Mouse (Mus musculus): ENCODE measurements around the gene Cops7b. TPM values are rescaled to one million over a fixed set of nuclear protein-coding genes. Genes with fewer than 3 reads are reported as not detected.
"Not testable (repeated sequence)": the region's sequence is repeated elsewhere in the genome, so short reads cannot be mapped to it uniquely, and the experiment has no call there.

Cops7b gene
- polyA plus RNA-seq (2016; fragmentation: Nextera tagmentation; extraction: Ambion mirVana), result 60.2 and 60.6 TPM in 2 replicates

DNA sequence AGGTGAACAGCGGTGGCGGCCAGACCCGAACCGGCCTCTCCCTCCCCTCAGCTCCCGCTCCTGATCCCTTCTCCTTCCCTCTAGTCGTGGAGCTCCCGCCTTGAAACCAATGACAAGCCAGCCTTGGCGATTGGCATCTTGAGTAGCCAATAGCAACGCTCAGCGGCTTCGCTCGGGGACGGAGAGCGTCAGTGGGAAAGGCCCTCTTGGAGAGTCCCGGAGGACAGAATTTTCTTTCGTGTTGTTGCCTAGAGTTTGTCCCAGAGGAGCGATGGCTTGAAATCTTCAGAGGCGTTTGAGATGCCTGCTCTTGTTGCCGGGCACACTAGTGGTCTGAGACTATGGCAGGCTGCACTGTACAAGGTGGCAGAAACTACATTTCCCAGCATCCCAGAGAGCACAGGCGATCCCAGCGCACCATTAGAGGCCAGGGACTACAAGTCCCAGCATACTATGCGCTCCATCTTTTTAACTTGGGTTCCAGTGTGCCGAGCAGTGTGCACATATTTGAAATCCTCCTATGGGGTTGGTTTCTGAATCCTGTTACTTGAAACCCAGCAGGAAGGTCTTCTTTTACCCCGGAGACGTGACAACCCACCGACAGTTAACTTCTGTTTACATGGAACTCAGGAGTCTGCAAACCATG is at the start of gene Cops7b, which contains the start of gene Pde6d:
Cops7b (plus strand) TSS at position 454 of the 646 bp plus-strand sequence.
Pde6d (minus strand) TSS at position 179 of the 646 bp plus-strand sequence.
- peak within 1 kb of the TSS; percentile 75 for H3K27ac ChIP-seq
- no peaks in the 10 kb centered on the region for H3K27me3 ChIP-seq
- peak; percentile 98 for ATAC-seq (ENCODE audit: low FRiP score)
- H3K36me3 ChIP-seq, result no peaks in the 10 kb centered on the region
- H3K4me2 ChIP-seq (replicated peaks), result peak within 1 kb of the TSS; percentile 87
- H3K4me1 ChIP-seq, result peaks cover 13% of the 10 kb centered on the region
- no peaks in the 10 kb centered on the region for H3K9me3 ChIP-seq (replicated peaks)
- WGBS, result under 1% methylated on average over 26 of the region's 26 CpGs
- peak within 1 kb of the TSS; percentile 85 for H3K4me3 ChIP-seq
- peak within 1 kb of the TSS; percentile 93 for H3K9ac ChIP-seq

DNA sequence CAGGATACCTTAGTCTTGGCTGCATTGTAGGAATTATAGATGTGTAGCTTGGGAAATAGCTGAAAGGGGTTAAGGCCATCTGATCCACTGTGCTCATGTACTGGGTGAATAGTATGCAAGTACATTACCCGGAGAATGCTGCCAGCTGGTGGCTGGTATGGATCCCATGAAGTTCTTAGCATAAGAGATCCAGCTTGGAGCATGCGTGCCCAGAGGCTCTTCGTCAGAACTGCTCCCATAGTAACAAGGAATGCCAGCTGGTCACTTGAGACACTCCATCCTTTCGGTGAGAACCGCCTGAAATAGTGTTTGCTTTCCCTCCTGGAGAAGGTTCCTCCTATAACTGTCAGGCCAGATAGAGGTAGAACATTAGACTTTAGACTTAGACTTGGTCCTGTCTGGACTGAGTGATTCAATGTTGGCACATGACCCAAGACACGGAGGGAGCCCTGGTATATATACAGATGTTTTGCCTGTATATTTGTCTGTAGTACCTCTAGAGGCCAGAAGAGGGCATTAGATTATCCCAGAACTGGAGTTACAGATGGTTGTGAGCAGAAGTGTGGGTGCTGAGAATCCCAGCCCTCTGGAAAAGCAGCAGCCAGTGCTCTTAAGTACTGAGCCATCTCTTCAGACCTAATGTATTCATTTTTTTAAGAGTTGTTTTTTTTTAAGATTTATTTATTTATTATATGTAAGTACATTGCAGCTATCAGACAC is 49.1 kb upstream of the Cops7b start:
- Histone ChIP-seq H3K36me3 (peaks cover 27% of the 10 kb centered on the region), H3K27ac (no peak overlapping the region), H3K4me2 (replicated peaks) (no peak overlapping the region), H3K4me3 (no peak overlapping the region), H3K9me3 (replicated peaks) (no peaks in the 10 kb centered on the region), H3K9ac (no peak overlapping the region), H3K4me1 (peaks cover 29% of the 10 kb centered on the region), H3K27me3 (no peaks in the 10 kb centered on the region)
- WGBS, result 89% methylated on average over 6 of the region's 6 CpGs
- ATAC-seq (ENCODE audit: low FRiP score), result no peak

DNA sequence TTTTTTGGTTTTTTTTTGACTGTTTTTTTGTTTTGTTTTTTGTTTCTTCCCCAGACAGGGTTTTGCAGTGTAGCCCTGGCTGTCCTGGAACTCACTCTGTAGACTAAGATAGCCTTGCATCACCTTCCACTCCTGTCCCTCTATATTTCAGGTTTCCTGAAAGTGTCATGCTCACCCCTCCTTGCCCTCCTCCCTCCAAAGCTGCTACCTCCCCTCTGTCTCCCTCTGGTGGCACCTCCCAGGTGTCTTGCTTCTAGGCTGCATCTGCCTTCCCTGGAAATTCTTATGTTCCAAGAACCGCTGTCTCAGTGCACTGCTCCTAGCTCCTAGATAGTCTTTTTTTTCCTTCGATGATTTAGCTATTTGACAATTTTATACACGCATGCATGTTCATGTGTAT is 44.3 kb upstream of the Cops7b start:
- H3K4me3 ChIP-seq, result no peak overlapping the region
- no peak overlapping the region for H3K4me2 ChIP-seq (replicated peaks)
- ATAC-seq (ENCODE audit: low FRiP score), result no peak
- no peaks in the 10 kb centered on the region for H3K4me1 ChIP-seq
- H3K27ac ChIP-seq, result no peak overlapping the region
- H3K36me3 ChIP-seq, result peaks cover 25% of the 10 kb centered on the region
- 59% methylated on average over 3 of the region's 3 CpGs for WGBS
- no peaks in the 10 kb centered on the region for H3K27me3 ChIP-seq
- no peaks in the 10 kb centered on the region for H3K9me3 ChIP-seq (replicated peaks)
- no peak overlapping the region for H3K9ac ChIP-seq

GRCm38 (mm10) chr1:86539583-86539982 is 43.1 kb upstream of the Cops7b start:
- ATAC-seq (ENCODE audit: low FRiP score); H3K27ac ChIP-seq; H3K9me3 ChIP-seq (replicated peaks); H3K4me2 ChIP-seq (replicated peaks); H3K27me3 ChIP-seq; H3K4me3 ChIP-seq; H3K4me1 ChIP-seq; H3K9ac ChIP-seq: not testable (repeated sequence)
- H3K36me3 ChIP-seq, result peaks cover 33% of the 10 kb centered on the region
- 92% methylated on average over 12 of the region's 12 CpGs for WGBS

DNA sequence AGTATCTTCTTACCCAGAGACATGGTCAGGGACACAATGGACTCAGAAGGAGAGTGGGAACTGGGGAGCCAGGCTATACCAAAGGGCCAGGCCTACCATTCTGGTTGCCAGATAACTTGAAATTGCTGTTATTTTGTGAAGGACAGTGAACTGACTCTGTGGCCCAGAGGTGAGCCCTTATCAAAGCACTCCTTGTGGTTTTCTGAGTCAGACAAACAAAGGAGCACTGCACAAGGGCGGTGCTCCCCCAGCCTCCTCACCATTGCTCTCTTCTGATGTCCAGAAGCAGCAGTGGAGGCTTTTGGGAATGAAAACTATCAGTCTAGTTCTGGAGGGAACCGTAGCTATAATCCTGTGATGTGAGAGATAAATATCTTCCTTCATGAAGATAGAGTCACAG is 40.1 kb upstream of the Cops7b start:
- Histone ChIP-seq H3K9ac (no peak overlapping the region), H3K36me3 (peaks cover 55% of the 10 kb centered on the region), H3K4me2 (replicated peaks) (no peak overlapping the region), H3K9me3 (replicated peaks) (no peaks in the 10 kb centered on the region), H3K27ac (no peak overlapping the region), H3K4me3 (no peak overlapping the region), H3K27me3 (no peaks in the 10 kb centered on the region), H3K4me1 (no peaks in the 10 kb centered on the region)
- 91% methylated on average over 2 of the region's 2 CpGs for WGBS
- no peak for ATAC-seq (ENCODE audit: low FRiP score)

- Histone ChIP-seq H3K4me3 (no peak overlapping the region), H3K4me1 (no peaks in the 10 kb centered on the region), H3K9ac (no peak overlapping the region), H3K27me3 (no peaks in the 10 kb centered on the region), H3K27ac (no peak overlapping the region), H3K9me3 (replicated peaks) (no peaks in the 10 kb centered on the region), H3K4me2 (replicated peaks) (no peak overlapping the region), H3K36me3 (peaks cover 59% of the 10 kb centered on the region)
- 68% methylated on average over 3 of the region's 3 CpGs for WGBS
- ATAC-seq (ENCODE audit: low FRiP score), result no peak
Measured at GRCm38 (mm10) chr1:86546797-86547196, 35.9 kb upstream of the Cops7b start.

DNA sequence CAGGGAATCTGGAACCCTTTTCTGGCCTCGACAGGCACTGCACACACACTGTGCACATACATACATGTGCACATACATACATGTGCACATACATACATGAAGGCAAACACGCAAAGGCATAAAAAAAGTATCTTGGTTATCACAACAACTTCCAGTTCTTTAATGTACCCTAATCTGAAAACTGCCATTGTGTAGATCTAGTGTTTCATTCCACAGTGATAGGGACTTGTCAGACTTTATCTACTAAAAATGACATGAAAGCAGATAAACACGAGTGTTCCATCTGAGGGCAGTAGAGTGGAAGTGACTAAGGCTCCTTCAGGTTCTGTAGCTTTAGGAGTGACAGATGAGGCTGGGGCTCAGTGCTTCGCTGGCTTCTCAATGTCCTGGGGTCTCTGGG is 31.4 kb upstream of the Cops7b start:
- Histone ChIP-seq H3K27me3 (no peaks in the 10 kb centered on the region), H3K9me3 (replicated peaks) (no peaks in the 10 kb centered on the region), H3K4me3 (no peak overlapping the region), H3K4me1 (no peaks in the 10 kb centered on the region), H3K9ac (no peak overlapping the region), H3K27ac (no peak overlapping the region), H3K4me2 (replicated peaks) (no peak overlapping the region), H3K36me3 (peaks cover 21% of the 10 kb centered on the region)
- 88% methylated on average over 4 of the region's 4 CpGs for WGBS
- no peak for ATAC-seq (ENCODE audit: low FRiP score)

DNA sequence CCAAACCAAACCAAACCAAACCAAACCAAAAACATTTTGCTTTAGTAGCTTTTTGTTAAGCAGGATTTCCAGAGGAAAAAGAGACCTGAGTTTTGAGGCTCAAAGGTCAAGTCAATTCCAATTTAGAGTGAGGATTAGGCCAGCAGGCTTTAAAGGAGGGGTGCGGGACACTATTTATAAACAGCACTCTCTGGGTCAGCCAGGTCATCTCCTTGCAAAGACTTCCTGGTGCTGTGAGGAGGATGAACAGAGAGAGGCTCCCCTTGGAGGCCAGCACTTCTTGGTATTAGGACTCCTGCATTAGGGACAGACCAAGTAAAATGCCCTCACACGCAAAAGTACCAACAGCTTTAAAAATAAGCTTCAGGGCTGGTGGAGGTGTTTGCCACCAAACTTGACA is 30.8 kb upstream of the Cops7b start:
- Histone ChIP-seq H3K27ac (no peak overlapping the region), H3K9ac (no peak overlapping the region), H3K27me3 (no peaks in the 10 kb centered on the region), H3K4me3 (no peak overlapping the region), H3K9me3 (replicated peaks) (no peaks in the 10 kb centered on the region), H3K4me1 (no peaks in the 10 kb centered on the region), H3K36me3 (peaks cover 22% of the 10 kb centered on the region), H3K4me2 (replicated peaks) (no peak overlapping the region)
- 48% methylated on average over 2 of the region's 2 CpGs for WGBS
- no peak for ATAC-seq (ENCODE audit: low FRiP score)

DNA sequence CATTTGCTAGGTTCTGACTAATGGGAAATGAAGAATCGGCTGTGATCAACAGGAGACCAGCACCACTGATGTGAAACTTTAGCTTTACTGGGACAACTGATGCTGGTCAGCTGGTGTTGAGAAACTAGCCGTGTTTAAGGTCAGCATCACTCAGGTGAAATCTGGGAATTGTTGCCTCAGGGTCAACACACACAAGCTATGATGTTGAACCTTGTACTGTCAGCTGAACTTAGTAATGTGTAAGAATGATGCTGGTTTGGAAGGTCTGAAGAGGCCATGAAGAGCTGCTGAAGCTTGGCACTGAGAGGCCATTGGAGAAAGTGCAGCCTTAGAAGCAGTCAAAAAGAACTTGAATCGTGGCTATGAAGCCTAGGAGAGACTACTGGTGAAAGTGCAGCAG is 27.0 kb upstream of the Cops7b start:
- H3K4me2 ChIP-seq (replicated peaks), result no peak overlapping the region
- H3K4me3 ChIP-seq, result no peak overlapping the region
- no peaks in the 10 kb centered on the region for H3K27me3 ChIP-seq
- ATAC-seq (ENCODE audit: low FRiP score), result no peak
- no peaks in the 10 kb centered on the region for H3K4me1 ChIP-seq
- no peak overlapping the region for H3K9ac ChIP-seq
- 83% methylated on average over 3 of the region's 3 CpGs for WGBS
- no peaks in the 10 kb centered on the region for H3K9me3 ChIP-seq (replicated peaks)
- H3K27ac ChIP-seq, result no peak overlapping the region
- peaks cover 18% of the 10 kb centered on the region; the same call in 1 of the 2 replicates for H3K36me3 ChIP-seq

GRCm38 (mm10) chr1:86557872-86558271 is 24.8 kb upstream of the Cops7b start:
- no peak overlapping the region for H3K9ac ChIP-seq
- H3K4me2 ChIP-seq (replicated peaks), result no peak overlapping the region
- H3K4me3 ChIP-seq, result no peak overlapping the region
- no peak for ATAC-seq (ENCODE audit: low FRiP score)
- no peaks in the 10 kb centered on the region for H3K4me1 ChIP-seq
- peaks cover 22% of the 10 kb centered on the region for H3K36me3 ChIP-seq
- no peaks in the 10 kb centered on the region for H3K27me3 ChIP-seq
- H3K9me3 ChIP-seq (replicated peaks), result no peaks in the 10 kb centered on the region
- WGBS, result 80% methylated on average over 7 of the region's 7 CpGs
- H3K27ac ChIP-seq, result no peak overlapping the region

- 90% methylated on average over 3 of the region's 3 CpGs for WGBS
- no peak for ATAC-seq (ENCODE audit: low FRiP score)
- H3K27me3 ChIP-seq, result no peaks in the 10 kb centered on the region
Measured at GRCm38 (mm10) chr1:86559232-86559631, 23.5 kb upstream of the Cops7b start.

DNA sequence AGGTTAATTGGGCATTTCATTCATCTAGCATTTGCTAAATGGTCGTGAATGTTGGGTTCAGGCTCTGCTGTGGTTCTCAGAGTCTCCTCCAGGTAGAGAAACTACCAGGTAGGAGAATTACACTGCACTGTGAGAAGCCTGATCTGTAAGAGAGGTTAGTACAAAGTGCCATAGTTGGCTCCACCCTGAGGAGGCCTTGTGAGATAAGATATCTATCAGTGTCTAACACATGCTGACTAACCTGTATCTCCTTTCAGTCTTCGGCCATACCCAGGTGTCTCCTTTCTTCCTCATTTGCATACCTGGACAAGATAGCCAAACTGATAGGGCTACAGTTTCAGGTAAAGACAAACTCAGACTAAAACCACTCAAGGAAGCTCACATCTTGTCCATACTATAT is 20.0 kb upstream of the Cops7b start:
- ATAC-seq (ENCODE audit: low FRiP score), result no peak
- H3K4me2 ChIP-seq (replicated peaks), result no peak overlapping the region
- no peak overlapping the region for H3K27ac ChIP-seq
- H3K27me3 ChIP-seq, result no peaks in the 10 kb centered on the region
- 79% methylated on average over 2 of the region's 2 CpGs for WGBS
- peaks cover 25% of the 10 kb centered on the region for H3K36me3 ChIP-seq
- no peak overlapping the region for H3K4me3 ChIP-seq
- H3K4me1 ChIP-seq, result no peaks in the 10 kb centered on the region
- H3K9ac ChIP-seq, result no peak overlapping the region
- no peaks in the 10 kb centered on the region for H3K9me3 ChIP-seq (replicated peaks)

More at GRCm38 (mm10) chr1:86559232-86559631, 23.5 kb upstream of the Cops7b start:
- no peak overlapping the region for H3K4me2 ChIP-seq (replicated peaks)
- H3K9me3 ChIP-seq (replicated peaks), result no peaks in the 10 kb centered on the region
- H3K4me3 ChIP-seq, result no peak overlapping the region
- H3K36me3 ChIP-seq, result peaks cover 35% of the 10 kb centered on the region
- H3K27ac ChIP-seq, result no peak overlapping the region
- no peak overlapping the region for H3K9ac ChIP-seq
- no peaks in the 10 kb centered on the region for H3K4me1 ChIP-seq

DNA sequence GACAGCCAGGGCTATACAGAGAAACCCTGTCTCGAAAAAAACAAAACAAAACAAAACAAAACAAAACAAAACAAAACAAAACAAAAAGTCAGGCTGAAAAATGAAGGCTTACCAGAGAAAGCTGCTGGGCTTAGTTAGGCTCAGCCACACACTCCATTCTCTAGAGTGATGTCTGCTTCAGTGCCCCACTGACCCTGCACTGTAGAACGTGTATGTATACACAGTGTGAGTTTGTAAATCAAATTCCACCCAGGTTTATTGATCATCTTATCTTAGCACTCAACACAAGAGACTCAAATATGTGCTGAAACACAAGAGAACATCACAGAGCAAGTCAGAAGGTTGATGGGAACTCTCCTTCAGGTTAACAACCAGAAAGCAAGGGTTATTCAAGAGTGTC is 14.3 kb upstream of the Cops7b start:
- Histone ChIP-seq H3K4me1 (no peaks in the 10 kb centered on the region), H3K27me3 (no peaks in the 10 kb centered on the region), H3K4me2 (replicated peaks) (no peak overlapping the region), H3K4me3 (no peak overlapping the region), H3K36me3 (peaks cover 11% of the 10 kb centered on the region; the same call in 1 of the 2 replicates), H3K9me3 (replicated peaks) (no peaks in the 10 kb centered on the region), H3K27ac (no peak overlapping the region), H3K9ac (no peak overlapping the region)
- WGBS, result 87% methylated on average over 2 of the region's 2 CpGs
- no peak for ATAC-seq (ENCODE audit: low FRiP score)

All from hindbrain, embryonic 12.5 days (tissue).